ENCODE assay signal across 21 mouse cellular contexts in the genomic region with DNA sequence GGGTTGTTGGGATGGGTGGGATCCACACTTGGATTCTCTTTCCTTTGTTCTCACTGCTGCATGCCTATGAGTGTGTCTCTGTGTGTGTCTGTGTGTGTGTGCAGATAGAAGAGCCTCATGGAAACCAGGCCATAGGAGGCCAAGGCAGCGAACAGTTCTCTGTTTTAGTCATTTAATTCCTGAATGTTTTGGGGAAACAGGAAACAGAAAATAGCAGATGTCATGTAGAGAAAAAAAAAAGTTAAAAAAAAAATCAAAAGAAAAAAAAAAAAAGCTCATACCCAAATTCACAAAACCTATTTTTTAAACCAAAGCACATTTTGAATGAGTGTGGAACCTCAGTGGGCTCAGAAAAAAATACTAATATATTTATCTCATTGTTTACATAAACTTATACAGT. TPM values are rescaled to one million over a fixed set of nuclear protein-coding genes. Genes with fewer than 3 reads are reported as not detected.
A peak's percentile ranks its signal among the peaks of the same experiment; 100 is the strongest.
DNase-seq lines count a peak whose midpoint lies in the region; ATAC-seq and TF ChIP-seq lines count a peak whose summit lies in the region.
"Had no signal": no experiment of that assay in that cellular context is flagged by ENCODE, and none has a peak within 500 bp of the region (broad histone marks: within the 10 kb centered on the region; RNA-seq: fewer than 3 reads in every experiment).

No protein-coding gene starts in this region.

- peaks cover 33 to 55% of the 10 kb centered on the region in 2 experiments for H3K36me3 ChIP-seq in CH12.LX (replicated peaks in 1 of 2; ENCODE audit: control insufficient read depth in 1 of 2, insufficient read depth in 1 of 2, low read length in 1 of 2)
- peaks cover 27% of the 10 kb centered on the region for H3K36me3 ChIP-seq in liver, embryonic 11.5 days (ENCODE audit: control insufficient read depth, insufficient read depth, low read length)

- 89% methylated on average over 1 of the region's 1 CpGs for WGBS in liver, embryonic 11.5 days

- no peaks in the 10 kb centered on the region for H3K9me3 ChIP-seq in CH12.LX (replicated peaks; ENCODE audit: low read length)
- H3K9me3 ChIP-seq in liver, embryonic 11.5 days (ENCODE audit: control insufficient read depth, low read length) = no peaks in the 10 kb centered on the region
- H3K9me3 ChIP-seq: G1E had no signal

- peak overlapping the region; percentile 51 for H3K27ac ChIP-seq in gastrocnemius, adult 2 months
- peak overlapping the region; percentile 37 for H3K27ac ChIP-seq in layer of hippocampus, adult 2 months
- H3K27ac ChIP-seq in CH12.LX (ENCODE audit: insufficient read depth, low read depth) = no peak overlapping the region
- H3K27ac ChIP-seq in liver, embryonic 11.5 days (ENCODE audit: low read depth, low read length) = no peak overlapping the region

- intact Hi-C loops in gastrocnemius, adult 2 months (cut with DNase I) = no loop called here

- no peaks in the 10 kb centered on the region for H3K79me2 ChIP-seq in CH12.LX (replicated peaks; ENCODE audit: control insufficient read depth, extremely low read depth, insufficient read depth, poor library complexity, severe bottlenecking)

- TF ChIP-seq RAD21 in CH12.LX (IDR thresholded peaks at IDR 0.05; ENCODE audit: low read depth, low read length) = no peak

- no peak overlapping the region for H3K4me2 ChIP-seq in CH12.LX (ENCODE audit: insufficient read depth, low read depth, poor library complexity, severe bottlenecking)
- H3K4me2 ChIP-seq in liver, embryonic 11.5 days = no peak overlapping the region

- TF ChIP-seq CTCF in gastrocnemius, adult 2 months (IDR thresholded peaks at IDR 0.05) = no peak
- no peak for TF ChIP-seq CTCF in layer of hippocampus, adult 2 months (conservative IDR thresholded peaks at IDR 0.05)
- no peak for TF ChIP-seq CTCF in CH12.LX (conservative IDR thresholded peaks at IDR 0.05 in 1 of 2, IDR thresholded peaks at IDR 0.05 in 1 of 2; ENCODE audit: low read depth in 2 of 2, low read length in 2 of 2)

- peak; percentile 11 for DNase-seq in gastrocnemius, adult 2 months
- no peak for DNase-seq in gastrocnemius, adult 8-10 months (ENCODE audit: low spot score in 2 of 2)
- DNase-seq in layer of hippocampus, adult 2 months (ENCODE audit: low spot score in 2 of 2) = no peak
- DNase-seq in layer of hippocampus, postnatal 25 days (ENCODE audit: extremely low spot score in 1 of 2, low spot score in 1 of 2) = no peak
- DNase-seq in CH12.LX (ENCODE audit: extremely low read depth) = no peak
- DNase-seq in liver, embryonic 11.5 days (ENCODE audit: low spot score) = no peak
- DNase-seq: adrenal gland, adult 2 months; adrenal gland, adult 8-10 months; adrenal gland, postnatal 10 days; adrenal gland, postnatal 14 days; adrenal gland, postnatal 25 days; adrenal gland, postnatal 36 days; B cell, adult 2 months; cerebellum, adult 11 months; cerebellum, adult 11-12 months; cerebellum, adult 18-20 months; cerebellum, adult 2 months had no signal

- TF ChIP-seq EP300 in CH12.LX (IDR thresholded peaks at IDR 0.05; ENCODE audit: low read length) = 0 out of 2 replicates have a peak, but pooled peaks have one; percentile 52

- no peak for ATAC-seq in liver, embryonic 11.5 days (replicated peaks; ENCODE audit: low FRiP score)
- ATAC-seq: activated CD4-positive, CD25-positive, alpha-beta regulatory T cell, adult 4 months; CD4-positive, CD25-positive, alpha-beta regulatory T cell, adult 4 months; Patski had no signal

- H3K27me3 ChIP-seq in CH12.LX (replicated peaks) = no peaks in the 10 kb centered on the region
- H3K27me3 ChIP-seq in liver, embryonic 11.5 days (replicated peaks; ENCODE audit: control insufficient read depth, insufficient read depth, low read length) = no peaks in the 10 kb centered on the region
- H3K27me3 ChIP-seq: Patski had no signal

- dilution Hi-C loops in CH12.LX (cut with MboI; ENCODE audit: extremely low pct_ligation_motif_present, extremely low pct_unique_long_range_greater_than_20kb, low sequenced_read_pairs) = no loop called here

- H3K4me3 ChIP-seq in gastrocnemius, adult 2 months = no peak overlapping the region
- no peak overlapping the region for H3K4me3 ChIP-seq in layer of hippocampus, adult 2 months
- H3K4me3 ChIP-seq in CH12.LX (replicated peaks in 1 of 3; ENCODE audit: low read depth in 2 of 3, low read length in 2 of 3, poor library complexity in 1 of 3) = no peak overlapping the region
- no peak overlapping the region for H3K4me3 ChIP-seq in liver, embryonic 11.5 days (ENCODE audit: low read depth, low read length)

- in situ Hi-C loops in CH12.LX (cut with MboI; ENCODE audit: low pct_ligation_motif_present, low pct_unique_long_range_greater_than_20kb, low sequenced_read_pairs) = no loop called here

- H3K9ac ChIP-seq in CH12.LX (ENCODE audit: insufficient read depth, low read depth) = no peak overlapping the region
- H3K9ac ChIP-seq in liver, embryonic 11.5 days (ENCODE audit: low read depth, low read length) = no peak overlapping the region

- peaks cover 12 to 44% of the 10 kb centered on the region in 2 experiments for H3K4me1 ChIP-seq in CH12.LX (ENCODE audit: control insufficient read depth in 1 of 2, insufficient read depth in 2 of 2)
- 0 out of 2 replicates have a peak, but pooled peaks cover 3% of the 10 kb centered on the region for H3K4me1 ChIP-seq in liver, embryonic 11.5 days (replicated peaks; ENCODE audit: control insufficient read depth, insufficient read depth, low read length)

- no peak for TF ChIP-seq POLR2A in CH12.LX (IDR thresholded peaks at IDR 0.05; ENCODE audit: low read depth, low read length)

TF ChIP-seq in CH12.LX, 34 proteins besides CTCF, POLR2A, EP300 and RAD21:
- TF ChIP-seq ZNF384 (IDR thresholded peaks at IDR 0.05; ENCODE audit: low read depth, low read length) = peak; percentile 88
- no peak for TF ChIP-seq E2F4 (IDR thresholded peaks at IDR 0.05; ENCODE audit: insufficient replicate concordance, low read depth, low read length)
- TF ChIP-seq ETS1 (conservative IDR thresholded peaks at IDR 0.05; ENCODE audit: low read depth, low read length) = no peak
- no peak for TF ChIP-seq USF2 (conservative IDR thresholded peaks at IDR 0.05; ENCODE audit: low read depth, low read length)
- no peak for TF ChIP-seq MXI1 (IDR thresholded peaks at IDR 0.05; ENCODE audit: low read depth, low read length)
- TF ChIP-seq IRF4 (IDR thresholded peaks at IDR 0.05; ENCODE audit: low read depth, low read length) = peak; percentile 41; the same call in 1 of the 2 replicates

RNA-seq across cellular contexts. Expression of gene Tmem191c, which starts 14.5 kb away (rescaled TPM):
- total RNA-seq in gastrocnemius, adult 2 months (2021) = 1 to 10 TPM in 1 of 2 experiments, under 1 TPM in 1; 0.92 to 1.7 TPM
- total RNA-seq in gastrocnemius, adult 8-10 months (2022) = under 1 TPM in 3 of 4 experiments, not detected in 1; 0.58 to 0.91 (median 0.74) TPM
- 100 to 1,000 TPM in 1 of 2 experiments, 10 to 100 TPM in 1; 98.5 to 116 TPM for total RNA-seq in layer of hippocampus, adult 2 months (2021)
- total RNA-seq in layer of hippocampus, postnatal 25 days (2021) = 100 to 1,000 TPM in 1 of 2 experiments, 10 to 100 TPM in 1; 83.7 to 112 TPM
- total RNA-seq in CH12.LX (2012; rRNA removed) (5.9 and 11.3 TPM in 2 replicates), CH12.LX (2014; rRNA removed) (2.6 and 3.2 TPM in 2 replicates)
- polyA plus RNA-seq in CH12.LX (2012; ENCODE audit: insufficient read length, low read depth) = 7.6 and 7.9 TPM in 2 replicates
- polyA plus RNA-seq in liver, embryonic 11.5 days (2014; fragmentation: Nextera tagmentation; extraction: Ambion mirVana) = 5.0 and 7.7 TPM in 2 replicates

RNA-seq across cellular contexts. Expression of gene Hic2, which starts 28.0 kb away (rescaled TPM):
- 1 to 10 TPM; 1.1 to 1.8 TPM for total RNA-seq in gastrocnemius, adult 2 months (2021)
- total RNA-seq in gastrocnemius, adult 8-10 months (2022) = 1 to 10 TPM; 1.1 to 1.5 (median 1.4) TPM
- 1 to 10 TPM; 5.2 to 5.5 TPM for total RNA-seq in layer of hippocampus, adult 2 months (2021)
- 1 to 10 TPM; 4.1 to 5.7 TPM for total RNA-seq in layer of hippocampus, postnatal 25 days (2021)
- 7.5 and 9.6 TPM in 2 replicates for total RNA-seq in CH12.LX (2012; rRNA removed)
- 4.5 and 6.2 TPM in 2 replicates for total RNA-seq in CH12.LX (2014; rRNA removed)
- polyA plus RNA-seq in CH12.LX (2012; ENCODE audit: insufficient read length, low read depth) = 6.3 and 8.1 TPM in 2 replicates
- 7.0 and 8.3 TPM in 2 replicates for polyA plus RNA-seq in liver, embryonic 11.5 days (2014; fragmentation: Nextera tagmentation; extraction: Ambion mirVana)

RNA-seq across cellular contexts. Expression of gene Rimbp3, which starts 52.9 kb away (rescaled TPM):
- total RNA-seq in gastrocnemius, adult 2 months (2021) = under 1 TPM in 1 of 2 experiments, not detected in 1; 0.05 TPM
- under 1 TPM in 2 of 4 experiments, not detected in 2; 0.05 TPM for total RNA-seq in gastrocnemius, adult 8-10 months (2022)
- total RNA-seq in layer of hippocampus, adult 2 months (2021) = 1 to 10 TPM; 3.9 to 4.3 TPM
- 1 to 10 TPM; 3.1 to 4.2 TPM for total RNA-seq in layer of hippocampus, postnatal 25 days (2021)
- total RNA-seq in CH12.LX (2012; rRNA removed) (0.21 and 0.34 TPM in 2 replicates), CH12.LX (2014; rRNA removed) (0.09 TPM in 1 of 2 replicates, not detected in the other)
- 0.06 and 0.08 TPM in 2 replicates for polyA plus RNA-seq in CH12.LX (2012; ENCODE audit: insufficient read length, low read depth)
- polyA plus RNA-seq in liver, embryonic 11.5 days (2014; fragmentation: Nextera tagmentation; extraction: Ambion mirVana) = 0.18 and 0.45 TPM in 2 replicates
- total RNA-seq: adrenal gland, postnatal 36 days had no signal
- polyA plus RNA-seq: activated CD4-positive, CD25-positive, alpha-beta regulatory T cell, adult 4 months; adrenal gland, adult 2 months; CD4-positive, CD25-positive, alpha-beta regulatory T cell, adult 4 months had no signal

RNA-seq across cellular contexts. Expression of gene Ube2l3, which starts 58.9 kb away (rescaled TPM):
- total RNA-seq in gastrocnemius, adult 2 months (2021) = 100 to 1,000 TPM; 143 to 150 TPM
- 100 to 1,000 TPM; 119 to 134 (median 127) TPM for total RNA-seq in gastrocnemius, adult 8-10 months (2022)
- total RNA-seq in layer of hippocampus, adult 2 months (2021) = 100 to 1,000 TPM; 133 to 139 TPM
- total RNA-seq in layer of hippocampus, postnatal 25 days (2021) = 100 to 1,000 TPM; 149 to 162 TPM
- total RNA-seq in CH12.LX (2012; rRNA removed) = 156 and 229 TPM in 2 replicates
- 302 and 354 TPM in 2 replicates for total RNA-seq in CH12.LX (2014; rRNA removed)
- 377 and 386 TPM in 2 replicates for polyA plus RNA-seq in CH12.LX (2012; ENCODE audit: insufficient read length, low read depth)
- polyA plus RNA-seq in liver, embryonic 11.5 days (2014; fragmentation: Nextera tagmentation; extraction: Ambion mirVana) = 369 and 377 TPM in 2 replicates

Comparison
In these comparisons a context has a peak if more than half of its experiments do, and no peak if none do; other contexts are left out.
1. H3K27ac ChIP-seq: peak in gastrocnemius, adult 2 months (single experiment) and layer of hippocampus, adult 2 months (single experiment); none in CH12.LX (single experiment) and liver, embryonic 11.5 days (single experiment).
2. RNA of gene Tmem191c, which starts 14.5 kb away (total RNA-seq): 98.5 to 116 TPM in layer of hippocampus, adult 2 months and 83.7 to 112 TPM in layer of hippocampus, postnatal 25 days; 2.6 to 11.3 TPM in CH12.LX, 0.92 to 1.7 TPM in gastrocnemius, adult 2 months and 0.58 to 0.91 TPM in gastrocnemius, adult 8-10 months; every median in the first group is over 4 times any median in the second.